Mouse (Mus musculus) adipocyte (in vitro differentiated cells): ENCODE measurements at regions not wholly inside any gene's neighbourhood (a gene's known extent, or its start where the extent isn't known, plus 50 kb on each side); places are given as distances from the start of the nearest gene placed in this dataset.
"Not testable (repeated sequence)": the region's sequence is repeated elsewhere in the genome, so short reads cannot be mapped to it uniquely, and the experiment has no call there.

Experiments used
- DNase-seq: peaks from one replicate; pipeline ENCODE4 v3.0.0-alpha.2; 2016; ENCODE audit warnings: low spot score

GRCm38 (mm10) chr9:115422786-115423185 is 112.6 kb upstream of the Stt3b start:
- no peak for DNase-seq

- no peak for DNase-seq
Measured at GRCm38 (mm10) chr9:115426682-115427081, 116.5 kb upstream of the Stt3b start.

GRCm38 (mm10) chr9:115430271-115430670 is 120.0 kb upstream of the Stt3b start:
- DNase-seq: no peak

GRCm38 (mm10) chr9:115434696-115435095 is 124.5 kb upstream of the Stt3b start:
- no peak for DNase-seq

GRCm38 (mm10) chr9:115436301-115436700 is 126.1 kb upstream of the Stt3b start:
- DNase-seq: no peak

GRCm38 (mm10) chr9:115438234-115438633 is 128.0 kb upstream of the Stt3b start:
- DNase-seq: not testable (repeated sequence)

- no peak for DNase-seq
Measured at GRCm38 (mm10) chr9:115446681-115447080, 136.5 kb upstream of the Stt3b start.

- DNase-seq: no peak
Measured at GRCm38 (mm10) chr9:115450741-115451320, 140.6 kb upstream of the Stt3b start.

GRCm38 (mm10) chr9:115454771-115455170 is 144.6 kb upstream of the Stt3b start:
- peak; percentile 46 for DNase-seq

GRCm38 (mm10) chr9:115456121-115456520 is 145.9 kb upstream of the Stt3b start:
- no peak for DNase-seq

- no peak for DNase-seq
Measured at GRCm38 (mm10) chr9:115456638-115457037, 146.4 kb upstream of the Stt3b start.

- no peak for DNase-seq
Measured at GRCm38 (mm10) chr9:115457889-115458710, 147.9 kb upstream of the Stt3b start.

- DNase-seq: not testable (repeated sequence)
Measured at GRCm38 (mm10) chr9:115459075-115459474, 148.9 kb upstream of the Stt3b start.

GRCm38 (mm10) chr9:115465326-115465725 is 155.1 kb upstream of the Stt3b start:
- no peak for DNase-seq

GRCm38 (mm10) chr9:115468641-115469040 is 158.4 kb upstream of the Stt3b start:
- no peak for DNase-seq

- DNase-seq: no peak
Measured at GRCm38 (mm10) chr9:115471582-115471981, 161.4 kb upstream of the Stt3b start.

GRCm38 (mm10) chr9:115473037-115473436 is 162.8 kb upstream of the Stt3b start:
- DNase-seq: no peak

GRCm38 (mm10) chr9:115473847-115474246 is 163.6 kb upstream of the Stt3b start:
- no peak for DNase-seq

GRCm38 (mm10) chr9:115474342-115474741 is 164.1 kb upstream of the Stt3b start:
- DNase-seq: no peak

- no peak for DNase-seq
Measured at GRCm38 (mm10) chr9:115476205-115476604, 166.0 kb upstream of the Stt3b start.

- no peak for DNase-seq
Measured at GRCm38 (mm10) chr9:115477556-115478220, 167.5 kb upstream of the Stt3b start.

- no peak for DNase-seq
Measured at GRCm38 (mm10) chr9:115478946-115479345, 168.7 kb upstream of the Stt3b start.

GRCm38 (mm10) chr9:115481176-115481575 is 171.0 kb upstream of the Stt3b start:
- DNase-seq: no peak
